Mouse (Mus musculus) layer of hippocampus, adult 9-10 months (tissue): ENCODE data around the gene Parp2.
"Not testable (repeated sequence)": the region's sequence is repeated elsewhere in the genome, so short reads cannot be mapped to it uniquely, and the experiment has no call there.

Experiments used
- DNase-seq: peaks from one replicate; pipeline ENCODE4 v3.0.0; 2022; ENCODE audit warnings: low spot score

Gene Parp2

GRCm38 (mm10) chr14:50829878-50830277 is 22.2 kb downstream of the Parp2 start:
- no peak for DNase-seq

DNA sequence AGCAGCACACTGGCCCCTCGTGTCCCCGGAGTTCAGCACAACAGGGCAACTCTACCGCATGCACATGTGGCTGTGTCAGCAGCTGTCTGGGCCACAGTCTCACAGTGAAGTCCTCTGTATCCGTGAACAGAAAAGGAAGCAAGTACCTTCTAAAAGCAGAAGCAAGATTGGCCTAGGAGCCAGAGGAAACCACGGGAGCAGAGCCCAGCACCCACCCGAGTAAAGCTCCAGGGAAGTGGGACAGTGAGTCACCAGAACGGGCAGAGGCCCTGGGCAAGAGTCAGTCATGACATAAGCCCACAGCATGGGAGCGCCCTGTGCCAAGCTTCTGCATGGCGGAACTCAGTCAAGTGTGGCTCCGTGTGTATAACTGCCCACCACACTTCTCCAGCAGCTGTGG is 26.3 kb downstream of the Parp2 start:
- DNase-seq = no peak

DNA sequence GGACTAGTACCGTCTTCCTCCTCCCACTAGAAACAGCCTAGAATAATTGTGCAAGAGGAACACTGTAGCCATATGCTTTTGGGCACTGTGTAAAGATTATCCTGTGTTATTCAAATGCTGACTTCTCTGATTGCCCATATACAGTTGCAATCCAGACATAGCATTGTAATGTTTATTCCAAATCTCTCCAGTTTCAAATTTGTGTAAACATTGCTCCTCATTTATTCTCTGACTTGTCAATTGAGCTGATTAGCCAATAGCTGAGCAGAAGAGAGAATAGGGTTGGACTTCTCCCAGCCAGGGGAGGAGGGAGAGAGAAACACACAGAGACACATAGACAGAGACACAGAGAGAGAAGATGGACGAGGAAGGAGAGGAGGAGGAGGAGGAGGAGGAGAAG is 26.8 kb downstream of the Parp2 start:
- DNase-seq = no peak

GRCm38 (mm10) chr14:50837236-50837635 is 29.6 kb downstream of the Parp2 start:
- DNase-seq = no peak

DNA sequence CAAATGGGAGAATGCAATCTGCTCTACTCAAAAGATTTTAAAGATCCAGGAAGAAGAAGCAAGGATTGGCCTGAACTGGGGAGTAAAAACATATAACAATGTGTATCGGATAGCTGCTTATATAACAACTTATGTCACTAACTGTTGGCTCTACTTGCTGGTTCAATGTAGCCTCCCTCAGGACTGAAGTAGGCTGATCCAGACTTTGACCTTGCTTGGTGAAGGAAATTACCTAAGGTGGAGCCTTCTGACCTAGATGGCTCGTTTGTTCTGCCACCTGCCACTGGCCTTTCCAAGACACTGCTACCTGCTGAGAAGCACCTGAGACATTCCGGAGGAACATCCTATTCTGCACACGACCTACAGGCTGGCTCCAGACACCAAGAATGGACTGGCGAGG is 48.1 kb downstream of the Parp2 start:
- no peak for DNase-seq

DNA sequence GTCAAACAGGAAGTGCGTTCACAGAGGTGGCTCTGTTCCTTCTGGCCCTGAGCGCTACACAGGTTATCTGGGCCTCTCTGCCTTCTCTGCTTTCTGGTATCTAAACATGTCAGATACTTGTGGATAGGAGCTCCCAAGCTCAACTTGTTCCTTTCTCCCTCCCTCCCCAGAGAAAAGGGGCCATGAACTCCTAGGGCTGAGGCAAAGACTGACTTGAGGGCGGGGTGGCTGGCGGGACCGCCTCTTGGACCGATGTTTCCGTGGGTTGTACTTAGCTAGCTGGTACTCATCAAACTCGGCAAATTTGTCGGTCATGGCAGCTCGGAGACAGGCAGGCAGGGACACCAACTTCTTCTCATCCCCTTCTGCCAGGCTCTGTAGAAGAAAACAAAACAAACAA is 55.0 kb downstream of the Parp2 start:
- DNase-seq = no peak

DNA sequence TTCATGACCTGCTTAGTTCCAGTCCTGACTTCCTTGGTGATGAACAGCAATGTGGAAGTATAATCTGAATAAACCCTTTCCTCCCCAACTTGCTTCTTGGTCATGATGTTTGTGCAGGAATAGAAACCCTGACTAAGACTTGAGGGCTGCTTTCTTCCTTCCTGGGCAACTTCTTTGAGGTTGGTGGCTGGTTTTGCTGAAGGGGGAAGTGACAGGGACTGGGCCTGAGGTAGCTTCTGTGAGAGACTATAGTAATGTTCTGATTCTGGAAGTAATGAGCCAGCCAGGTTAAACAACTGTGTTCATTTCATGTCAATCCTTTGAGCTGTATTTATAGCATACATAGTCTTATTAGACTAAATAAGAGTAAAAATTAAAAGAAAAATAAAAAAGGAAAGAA is 57.4 kb downstream of the Parp2 start:
- not testable (repeated sequence) for DNase-seq

GRCm38 (mm10) chr14:50866966-50867365 is 59.3 kb downstream of the Parp2 start:
- DNase-seq = no peak

DNA sequence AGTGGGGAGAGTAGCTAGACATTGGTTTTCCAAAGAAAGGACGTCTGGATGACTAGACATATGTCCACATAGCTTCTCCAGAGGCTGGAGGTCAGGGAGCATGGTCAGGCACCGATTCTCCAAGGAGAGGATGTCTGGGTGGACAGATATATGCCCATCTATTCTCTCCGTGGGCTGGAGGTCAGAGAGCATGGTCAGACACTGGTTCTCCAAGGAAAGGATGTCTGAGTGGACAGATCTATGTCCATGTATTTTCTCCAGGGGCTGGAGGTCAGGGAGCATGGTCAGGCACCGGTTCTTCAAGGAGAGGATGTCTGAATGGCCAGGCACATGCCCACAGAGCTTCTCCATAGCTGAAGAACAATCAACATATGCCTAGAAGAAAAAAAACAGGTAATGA is 60.6 kb downstream of the Parp2 start:
- DNase-seq = no peak

DNA sequence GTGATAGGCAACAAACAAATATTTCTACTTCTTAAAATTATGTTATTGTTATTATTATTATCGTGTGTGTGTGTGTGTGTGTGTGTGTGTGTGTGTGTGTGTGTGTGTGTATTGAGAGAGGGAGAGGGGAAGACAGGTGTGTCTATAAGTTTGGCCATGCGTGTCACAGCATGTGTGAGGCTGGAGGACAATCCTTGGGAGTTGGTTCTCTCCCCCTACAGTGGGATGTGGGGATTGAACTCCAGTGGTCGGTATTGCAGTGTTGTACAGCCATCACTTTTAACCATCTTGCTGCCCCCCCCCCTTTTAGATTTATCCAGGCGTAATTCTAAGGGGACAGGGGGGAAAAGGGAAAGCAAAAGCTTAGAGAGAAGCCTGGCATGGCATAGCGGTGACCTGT is 61.0 kb downstream of the Parp2 start:
- DNase-seq = no peak

- peak; percentile 31 for DNase-seq
These were observed 62.5 kb downstream of the Parp2 start, which contains the start of gene Tep1 for GRCm38 (mm10) chr14:50869889-50870804. Tep1 (minus strand) TSS chr14:50870560.

DNA sequence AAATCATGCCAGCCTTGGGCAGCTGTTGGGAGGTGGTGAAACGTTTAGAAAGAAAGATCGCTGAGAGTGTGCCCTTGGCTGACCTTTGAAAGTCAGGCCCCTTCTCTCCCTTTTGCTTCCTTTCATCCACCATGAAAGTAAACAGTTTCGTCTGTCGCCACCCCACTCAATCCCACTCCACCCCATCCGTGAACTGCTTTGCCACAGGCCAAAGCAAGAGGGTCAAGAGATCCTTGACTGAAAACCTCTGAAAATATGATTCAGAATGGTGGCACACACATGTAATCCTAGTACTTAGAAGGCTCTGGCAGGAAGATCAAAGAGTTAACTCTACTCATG is 63.1 kb downstream of the Parp2 start:
- DNase-seq = no peak
